Mouse (Mus musculus) embryonic facial prominence, embryonic 14.5 days (tissue): ENCODE results near the gene Ggct. TPM values are rescaled to one million over a fixed set of nuclear protein-coding genes. Genes with fewer than 3 reads are reported as not detected.
"Not testable (repeated sequence)": the region's sequence is repeated elsewhere in the genome, so short reads cannot be mapped to it uniquely, and the experiment has no call there.

Source experiments
- ATAC-seq: fragments of 200-750 bp; cut with Nextera tagmentation; 2 replicates; pipeline ENCODE4 v1.8.0; 2017; ENCODE audit warnings: low read depth, moderate number of reproducible peaks, moderate TSS enrichment
- DNase-seq: peaks from one replicate; pipeline ENCODE4 v3.0.0-alpha.2; 2015; ENCODE audit warnings: low spot score
- H3K27ac ChIP-seq: fragments of 300-500 bp; sonication (generic); replicated peaks from 2 replicates; pipeline ENCODE4 v1.5.1; 2014; ENCODE audit warnings: low read depth, mild to moderate bottlenecking, low read length, moderate library complexity
- H3K27me3 ChIP-seq: fragments of 300-500 bp; sonication (generic); replicated peaks from 2 replicates; pipeline ENCODE4 v1.6.1; 2014; ENCODE audit warnings: low read length; ENCODE audit not compliant: control insufficient read depth, insufficient read depth
- H3K36me3 ChIP-seq: fragments of 300-500 bp; sonication (generic); 2 replicates; pipeline ENCODE4 v1.6.1; 2014; ENCODE audit warnings: low read length, mixed read lengths; ENCODE audit not compliant: control insufficient read depth, insufficient read depth
- H3K4me1 ChIP-seq: fragments of 300-500 bp; sonication (generic); 2 replicates; pipeline ENCODE4 v1.6.1; 2014; ENCODE audit warnings: antibody characterized with exemption, low read length; ENCODE audit not compliant: control insufficient read depth, insufficient read depth
- H3K4me2 ChIP-seq: fragments of 300-500 bp; sonication (generic); 2 replicates; pipeline ENCODE4 v1.6.1; 2014; ENCODE audit warnings: low read depth, mild to moderate bottlenecking, low read length, moderate library complexity, mixed read lengths
- H3K4me3 ChIP-seq: fragments of 300-500 bp; sonication (generic); 2 replicates; pipeline ENCODE4 v1.5.1; 2014; ENCODE audit warnings: low read depth, mild to moderate bottlenecking, low read length
- H3K9ac ChIP-seq: fragments of 300-500 bp; sonication (generic); 2 replicates; pipeline ENCODE4 v1.6.1; 2014; ENCODE audit warnings: low read depth, mild to moderate bottlenecking, low read length, moderate library complexity, mixed read lengths
- H3K9me3 ChIP-seq: fragments of 300-500 bp; sonication (generic); 2 replicates; pipeline ENCODE4 v1.6.1; 2016; ENCODE audit warnings: low read length; ENCODE audit not compliant: control insufficient read depth
- WGBS: fragments of 180-500 bp; shearing (Covaris S2); extraction: QIAGEN DNeasy Blood & Tissue Kit; methylation state at CpG from one replicate; pipeline ENCODE4 v1.1.7; 2014; 5-methylcytosine and 5-hydroxymethylcytosine counted together
- polyA plus RNA-seq: library from polyadenylated mRNA; unstranded; fragments of >200 nt; fragmentation: Nextera tagmentation; extraction: Ambion mirVana; gene quantifications from 2 replicates; pipeline ENCODE4 v1.2.1, GENCODE M21; 2014

The Ggct gene
- polyA plus RNA-seq, 1 experiment from 2014 or later, result 10.8 TPM

DNA sequence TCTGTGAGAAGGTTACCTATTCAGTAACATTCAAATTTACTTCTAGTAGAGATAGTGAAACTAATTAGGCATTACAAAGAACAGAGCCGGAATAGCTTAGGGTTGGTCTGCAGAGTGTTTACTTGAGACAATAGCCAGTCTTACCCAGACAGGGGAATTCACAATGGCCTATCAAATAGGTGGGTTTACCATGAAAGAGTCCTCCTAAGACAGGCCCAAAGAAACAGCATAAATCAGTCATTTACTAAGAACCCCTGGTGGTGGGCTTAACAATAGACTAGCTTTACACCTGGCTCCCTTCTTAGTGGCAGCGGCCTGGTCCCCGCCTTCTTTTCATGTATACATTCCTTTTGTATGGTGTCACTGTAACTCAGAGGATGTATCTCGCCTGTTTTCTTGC is 39.4 kb downstream of the Ggct start:
- not testable (repeated sequence) for H3K4me2 ChIP-seq, H3K9me3 ChIP-seq, H3K27me3 ChIP-seq, H3K9ac ChIP-seq, H3K36me3 ChIP-seq, ATAC-seq, H3K4me1 ChIP-seq, H3K27ac ChIP-seq, DNase-seq, H3K4me3 ChIP-seq
- WGBS, result 71% methylated on average over 4 of the region's 4 CpGs

DNA sequence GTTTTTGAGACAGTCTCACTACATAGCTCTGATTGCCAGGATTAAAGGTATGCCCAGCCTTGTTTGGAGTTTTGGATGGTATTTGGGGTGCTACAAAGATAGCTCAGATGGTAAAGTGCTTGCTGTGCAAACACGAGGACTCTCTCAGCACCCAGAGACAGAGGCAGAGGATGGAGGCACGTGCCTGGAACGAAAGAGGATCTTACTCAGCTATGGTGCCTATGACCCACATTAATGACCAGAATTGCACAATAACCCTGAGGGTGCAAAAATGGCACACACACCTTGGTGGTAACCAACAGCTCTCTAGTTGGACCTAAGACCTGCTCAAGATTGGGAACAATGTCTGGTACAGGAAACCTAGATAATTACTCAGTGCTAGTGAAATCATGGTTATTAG is 40.2 kb downstream of the Ggct start:
- no peaks in the 10 kb centered on the region for H3K4me1 ChIP-seq
- WGBS, result 93% methylated on average over 3 of the region's 3 CpGs
- no peaks in the 10 kb centered on the region for H3K27me3 ChIP-seq
- H3K9me3 ChIP-seq, result 0 out of 2 replicates have a peak, but pooled peaks cover 3% of the 10 kb centered on the region
- no peaks in the 10 kb centered on the region for H3K36me3 ChIP-seq
- no peak overlapping the region for H3K27ac ChIP-seq
- ATAC-seq (no peak), DNase-seq (no peak)
- H3K9ac ChIP-seq, result no peak overlapping the region
- H3K4me2 ChIP-seq, result no peak overlapping the region
- H3K4me3 ChIP-seq, result no peak overlapping the region

DNA sequence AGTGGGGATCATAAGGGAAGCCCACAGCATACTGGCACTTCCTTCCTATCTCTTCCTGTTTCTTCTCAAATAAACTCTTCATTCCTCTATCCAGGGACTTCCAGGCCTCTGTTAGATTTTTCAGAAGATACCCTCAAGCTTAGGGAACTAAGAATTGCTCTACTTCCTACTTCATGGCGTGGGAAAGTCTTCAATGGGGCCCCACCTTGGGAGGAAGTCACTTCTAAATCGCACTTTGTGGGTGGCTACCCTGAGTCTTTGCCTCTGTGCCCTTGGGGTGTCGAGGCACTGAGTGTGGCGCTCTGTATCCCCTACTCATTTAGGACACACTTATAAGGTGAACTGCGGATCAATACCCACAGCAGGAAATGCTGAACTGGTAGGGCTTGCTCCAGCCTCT is 44.1 kb downstream of the Ggct start:
- peaks cover 12% of the 10 kb centered on the region for H3K27me3 ChIP-seq
- H3K9me3 ChIP-seq, result 0 out of 2 replicates have a peak, but pooled peaks cover 3% of the 10 kb centered on the region
- no peak overlapping the region for H3K4me2 ChIP-seq
- WGBS, result 82% methylated on average over 5 of the region's 5 CpGs
- DNase-seq (no peak), ATAC-seq (no peak)
- no peaks in the 10 kb centered on the region for H3K4me1 ChIP-seq
- no peaks in the 10 kb centered on the region for H3K36me3 ChIP-seq
- H3K9ac ChIP-seq, result no peak overlapping the region
- H3K27ac ChIP-seq, result no peak overlapping the region
- H3K4me3 ChIP-seq, result no peak overlapping the region

DNA sequence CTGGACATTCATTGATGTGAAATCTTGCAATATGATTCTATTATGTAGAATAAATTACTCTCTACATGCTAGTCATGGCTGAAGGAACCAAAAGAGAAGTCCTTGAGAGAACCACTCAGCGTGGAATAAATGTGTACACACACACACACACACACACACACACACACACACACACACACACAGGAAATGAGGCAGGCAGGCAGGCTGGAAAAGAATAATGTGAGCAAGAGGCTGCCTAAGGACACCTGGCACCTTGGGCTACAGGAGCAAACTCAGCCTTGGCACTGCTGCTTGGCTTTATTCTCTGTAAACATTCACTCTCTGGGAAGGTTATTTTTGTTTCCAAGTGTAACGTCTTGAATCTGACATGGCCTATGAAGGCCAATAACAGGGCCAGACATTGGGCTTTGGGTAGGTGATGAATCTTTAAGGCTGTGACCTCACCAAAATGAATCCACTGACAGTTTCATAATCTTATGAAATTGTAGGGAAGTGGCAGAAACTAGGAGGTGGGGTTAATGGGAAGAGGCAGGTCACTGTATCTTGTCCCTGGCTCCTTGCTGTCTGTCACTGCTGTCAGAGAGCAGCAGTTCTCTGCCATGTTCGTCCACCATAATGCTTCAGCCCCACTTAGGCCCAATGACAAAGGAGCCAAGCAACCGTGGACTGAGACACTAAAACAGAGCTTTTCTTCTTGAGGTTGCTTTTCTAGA is 46.4 kb downstream of the Ggct start:
- DNase-seq (no peak), ATAC-seq (no peak)
- peaks cover 16% of the 10 kb centered on the region for H3K27me3 ChIP-seq

DNA sequence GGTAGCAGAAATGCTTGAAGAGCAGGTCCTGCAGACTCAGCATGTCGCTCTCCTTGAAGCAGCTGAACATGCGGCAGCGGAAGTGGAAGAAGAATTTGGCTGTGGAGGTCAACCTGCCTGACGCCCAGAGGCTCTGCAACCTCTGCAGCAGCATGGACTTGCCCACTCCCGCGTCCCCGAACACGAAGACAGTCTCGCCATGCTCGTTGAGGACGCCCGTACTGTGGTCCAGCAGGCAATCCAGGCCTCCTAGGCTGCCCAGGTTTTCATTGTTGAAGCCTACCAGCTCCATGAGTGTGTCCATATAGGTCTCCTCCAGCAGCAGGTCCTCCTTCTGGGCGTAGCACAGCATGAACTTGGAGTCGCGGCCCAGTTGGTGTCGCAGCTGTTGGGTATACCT is 48.2 kb downstream of the Ggct start:
- Histone ChIP-seq H3K36me3 (no peaks in the 10 kb centered on the region), H3K4me2 (no peak overlapping the region)
- WGBS, result 87% methylated on average over 16 of the region's 16 CpGs

More for the DNA sequence above, 46.4 kb downstream of the Ggct start:
- Histone ChIP-seq H3K4me2 (no peak overlapping the region), H3K4me3 (no peak overlapping the region), H3K27ac (no peak overlapping the region), H3K9me3 (no peaks in the 10 kb centered on the region), H3K4me1 (no peaks in the 10 kb centered on the region), H3K36me3 (no peaks in the 10 kb centered on the region), H3K9ac (no peak overlapping the region)
- WGBS, result 74% methylated on average over 4 of the region's 4 CpGs

DNA sequence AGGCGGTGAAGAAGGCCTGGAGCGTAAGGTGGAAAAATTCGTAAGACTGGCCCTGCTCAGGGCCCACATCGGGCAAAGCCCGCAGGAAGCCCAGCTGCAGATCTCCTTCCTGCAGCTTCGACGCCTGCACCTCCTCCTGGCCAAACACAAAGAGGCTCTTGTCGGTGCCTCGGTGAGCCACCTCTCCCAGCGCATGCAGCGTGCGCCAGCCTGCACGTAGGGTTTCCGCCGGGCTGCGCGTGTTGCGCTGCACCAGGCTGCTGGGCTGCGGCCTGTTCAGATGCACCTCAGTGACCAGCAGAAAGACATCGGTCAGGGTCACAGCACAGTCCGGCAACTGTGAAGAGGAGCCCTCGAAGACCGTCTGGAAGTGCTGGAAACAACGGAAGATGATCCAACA is 49.0 kb downstream of the Ggct start:
- Histone ChIP-seq H3K4me1 (0 out of 2 replicates have a peak, but pooled peaks cover 4% of the 10 kb centered on the region), H3K4me2 (no peak overlapping the region), H3K9me3 (no peaks in the 10 kb centered on the region), H3K36me3 (no peaks in the 10 kb centered on the region), H3K27ac (no peak overlapping the region), H3K9ac (no peak overlapping the region), H3K4me3 (no peak overlapping the region), H3K27me3 (peaks cover 16% of the 10 kb centered on the region)
- ATAC-seq (no peak), DNase-seq (no peak)
- WGBS, result 60% methylated on average over 24 of the region's 24 CpGs

More for the DNA sequence above, 48.2 kb downstream of the Ggct start:
- H3K9ac ChIP-seq, result no peak overlapping the region
- H3K27ac ChIP-seq, result no peak overlapping the region
- peaks cover 16% of the 10 kb centered on the region for H3K27me3 ChIP-seq
- H3K9me3 ChIP-seq, result no peaks in the 10 kb centered on the region
- no peak for ATAC-seq
- no peak overlapping the region for H3K4me3 ChIP-seq
- H3K4me1 ChIP-seq, result 0 out of 2 replicates have a peak, but pooled peaks cover 4% of the 10 kb centered on the region
- DNase-seq, result no peak

DNA sequence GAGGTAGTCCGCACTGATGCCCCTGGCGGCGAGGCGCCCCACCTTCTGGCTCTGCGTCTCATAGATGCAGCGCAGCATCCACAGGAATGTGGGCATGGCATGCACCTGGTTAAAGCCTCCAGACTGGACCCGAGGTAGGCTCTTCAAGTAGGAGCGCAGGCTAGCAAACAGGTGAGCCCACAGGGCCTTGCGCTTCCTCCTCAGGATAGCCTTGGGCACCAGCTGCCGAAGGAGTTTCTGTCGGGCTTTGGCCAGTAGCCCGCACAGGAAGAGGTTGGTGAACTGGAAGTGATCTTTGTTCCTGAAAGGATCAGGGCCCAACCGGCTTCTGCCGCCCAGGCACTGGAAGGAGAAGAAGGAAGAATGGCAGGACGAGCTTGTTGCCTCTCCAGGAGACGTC is 49.5 kb downstream of the Ggct start:
- WGBS, result 70% methylated on average over 11 of the region's 16 CpGs
- Histone ChIP-seq H3K4me1 (0 out of 2 replicates have a peak, but pooled peaks cover 4% of the 10 kb centered on the region), H3K36me3 (no peaks in the 10 kb centered on the region), H3K4me2 (no peak overlapping the region), H3K9me3 (no peaks in the 10 kb centered on the region), H3K27ac (no peak overlapping the region), H3K4me3 (no peak overlapping the region), H3K27me3 (peaks cover 16% of the 10 kb centered on the region), H3K9ac (no peak overlapping the region)
- ATAC-seq (no peak), DNase-seq (no peak)

DNA sequence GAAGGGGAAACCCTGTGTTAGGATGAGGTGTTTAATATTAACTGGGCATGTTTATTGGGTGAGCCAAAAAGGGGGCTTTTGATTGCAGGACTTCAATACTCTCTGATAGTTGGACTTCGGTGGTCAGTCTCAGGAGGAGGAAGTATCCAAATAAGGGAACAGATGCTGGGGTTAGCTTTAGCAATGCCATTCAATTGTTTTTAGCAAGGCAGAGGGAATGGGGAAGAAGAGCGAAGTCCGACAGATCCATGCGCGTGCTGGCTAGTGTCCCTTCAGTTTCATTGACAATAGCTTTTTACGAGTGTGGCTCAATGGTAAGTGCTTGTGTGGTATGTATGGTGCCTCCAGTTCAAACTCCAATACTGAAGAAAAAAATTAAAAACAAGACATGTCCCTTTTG is 51.6 kb downstream of the Ggct start:
- Histone ChIP-seq H3K9ac (no peak overlapping the region), H3K27me3 (peaks cover 16% of the 10 kb centered on the region), H3K4me2 (no peak overlapping the region), H3K27ac (no peak overlapping the region), H3K36me3 (no peaks in the 10 kb centered on the region), H3K4me3 (no peak overlapping the region), H3K4me1 (0 out of 2 replicates have a peak, but pooled peaks cover 4% of the 10 kb centered on the region), H3K9me3 (no peaks in the 10 kb centered on the region)
- no peak for DNase-seq
- no peak for ATAC-seq
- 90% methylated on average over 6 of the region's 6 CpGs for WGBS

DNA sequence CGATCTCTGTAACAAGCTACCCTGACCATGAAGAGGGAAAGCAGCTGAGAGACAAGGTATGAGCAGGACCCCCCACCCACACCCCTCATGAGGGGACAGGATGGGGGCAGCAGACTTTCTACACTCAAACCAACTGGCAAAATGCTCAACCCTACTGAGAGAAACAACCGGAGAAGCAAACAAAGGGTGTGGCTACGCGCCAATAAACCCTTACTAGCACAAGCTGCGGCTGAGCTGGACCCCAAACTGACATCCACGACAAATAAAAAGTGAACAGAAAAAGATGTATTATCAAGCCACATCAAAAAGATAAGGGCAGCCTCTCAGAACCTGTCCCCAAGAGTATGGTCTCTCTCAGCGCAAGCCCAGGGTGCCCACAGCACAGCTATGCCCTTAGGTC is 52.6 kb downstream of the Ggct start:
- Histone ChIP-seq H3K27ac (no peak overlapping the region), H3K36me3 (no peaks in the 10 kb centered on the region), H3K9ac (no peak overlapping the region), H3K27me3 (peaks cover 16% of the 10 kb centered on the region), H3K4me2 (no peak overlapping the region), H3K4me3 (no peak overlapping the region), H3K4me1 (0 out of 2 replicates have a peak, but pooled peaks cover 4% of the 10 kb centered on the region), H3K9me3 (no peaks in the 10 kb centered on the region)
- WGBS, result 85% methylated on average over 6 of the region's 7 CpGs
- no peak for DNase-seq
- no peak for ATAC-seq
